Comparison of ENCODE assay signal across 8 mouse cellular contexts in genomic region chr10:7590792-7591191, GRCm38 (mm10). TPM values are rescaled to one million over a fixed set of nuclear protein-coding genes. Genes with fewer than 3 reads are reported as not detected.
A peak's percentile ranks its signal among the peaks of the same experiment; 100 is the strongest.
DNase-seq lines count a peak whose midpoint lies in the region; ATAC-seq and TF ChIP-seq lines count a peak whose summit lies in the region.

No protein-coding gene starts in this region.

- no peak for TF ChIP-seq EP300 in ES-Bruce4 (IDR thresholded peaks at IDR 0.05; ENCODE audit: insufficient read depth, low read depth, low read length)

- no peaks in the 10 kb centered on the region for H3K9me3 ChIP-seq in heart, embryonic 12.5 days (replicated peaks)
- no peaks in the 10 kb centered on the region for H3K9me3 ChIP-seq in ES-Bruce4 (replicated peaks; ENCODE audit: control insufficient read depth, insufficient read depth, low read length, poor library complexity, severe bottlenecking)
- no peaks in the 10 kb centered on the region for H3K9me3 ChIP-seq in forebrain, embryonic 14.5 days (replicated peaks; ENCODE audit: control insufficient read depth, low read length)
- H3K9me3 ChIP-seq in liver, embryonic 15.5 days (replicated peaks), result no peaks in the 10 kb centered on the region

- no peak overlapping the region for H3K27ac ChIP-seq in heart, embryonic 12.5 days (ENCODE audit: poor library complexity, severe bottlenecking)
- H3K27ac ChIP-seq in ES-Bruce4 (ENCODE audit: insufficient read depth, low read length), result no peak overlapping the region
- H3K27ac ChIP-seq in forebrain, embryonic 14.5 days (ENCODE audit: low read depth, low read length), result no peak overlapping the region
- H3K27ac ChIP-seq in liver, embryonic 15.5 days (replicated peaks), result no peak overlapping the region

- DNase-seq in heart, adult 18-20 months, result no peak
- DNase-seq in forebrain, embryonic 14.5 days (ENCODE audit: low spot score), result peak; percentile 11
- no peak for DNase-seq in adrenal gland, postnatal 4 days (ENCODE audit: low spot score in 2 of 2)
- DNase-seq in gastrocnemius, postnatal 36 days, result no peak
- no peak for DNase-seq in adrenal gland, adult 18-20 months (ENCODE audit: low spot score in 2 of 2)

- ATAC-seq in heart, embryonic 12.5 days (ENCODE audit: insufficient number of reproducible peaks, low FRiP score), result no peak
- ATAC-seq in forebrain, embryonic 14.5 days, result no peak
- ATAC-seq in liver, embryonic 15.5 days (ENCODE audit: insufficient read depth), result no peak

- peak overlapping the region; percentile 72 for H3K9ac ChIP-seq in heart, embryonic 12.5 days
- H3K9ac ChIP-seq in ES-Bruce4 (ENCODE audit: low read depth, poor library complexity, severe bottlenecking), result peak overlapping the region; percentile 87
- H3K9ac ChIP-seq in forebrain, embryonic 14.5 days (ENCODE audit: low read length), result peak overlapping the region; percentile 78; the same call in 1 of the 2 replicates
- H3K9ac ChIP-seq in liver, embryonic 15.5 days, result no peak overlapping the region

- H3K4me3 ChIP-seq in heart, embryonic 12.5 days, result peak overlapping the region; percentile 78
- H3K4me3 ChIP-seq in ES-Bruce4 (ENCODE audit: low read depth, low read length), result peak overlapping the region; percentile 94
- peak overlapping the region; percentile 77 for H3K4me3 ChIP-seq in forebrain, embryonic 14.5 days (ENCODE audit: low read depth, low read length)
- H3K4me3 ChIP-seq in liver, embryonic 15.5 days (replicated peaks), result peak overlapping the region; percentile 65

- intact Hi-C loops in gastrocnemius, postnatal 36 days (cut with DNase I), result no loop called here

- TF ChIP-seq POLR2A in ES-Bruce4 (IDR thresholded peaks at IDR 0.05; ENCODE audit: insufficient read depth, low read length), result no peak

- peaks cover 7% of the 10 kb centered on the region for H3K4me1 ChIP-seq in heart, embryonic 12.5 days (replicated peaks)
- peaks cover 4% of the 10 kb centered on the region for H3K4me1 ChIP-seq in ES-Bruce4 (ENCODE audit: control insufficient read depth, insufficient read depth, low read length)
- peaks cover 15% of the 10 kb centered on the region for H3K4me1 ChIP-seq in forebrain, embryonic 14.5 days (ENCODE audit: control insufficient read depth, insufficient read depth, low read length)
- peaks cover 19% of the 10 kb centered on the region for H3K4me1 ChIP-seq in liver, embryonic 15.5 days (replicated peaks)

- peak overlapping the region; percentile 100 for H3K4me2 ChIP-seq in heart, embryonic 12.5 days
- peak overlapping the region; percentile 97 for H3K4me2 ChIP-seq in forebrain, embryonic 14.5 days (ENCODE audit: low read length)
- H3K4me2 ChIP-seq in liver, embryonic 15.5 days, result peak overlapping the region; percentile 94

- TF ChIP-seq CTCF in ES-Bruce4 (IDR thresholded peaks at IDR 0.05; ENCODE audit: low read depth, low read length), result no peak

- no peaks in the 10 kb centered on the region for H3K36me3 ChIP-seq in heart, embryonic 12.5 days
- no peaks in the 10 kb centered on the region for H3K36me3 ChIP-seq in ES-Bruce4 (ENCODE audit: control insufficient read depth, insufficient read depth, low read length, poor library complexity, severe bottlenecking)
- no peaks in the 10 kb centered on the region for H3K36me3 ChIP-seq in forebrain, embryonic 14.5 days (ENCODE audit: control insufficient read depth, insufficient read depth, low read length)
- no peaks in the 10 kb centered on the region for H3K36me3 ChIP-seq in liver, embryonic 15.5 days (replicated peaks)

- 8% methylated on average over 8 of the region's 8 CpGs for WGBS in heart, embryonic 12.5 days
- 6% methylated on average over 8 of the region's 8 CpGs for WGBS in forebrain, embryonic 14.5 days
- WGBS in liver, embryonic 15.5 days (ENCODE audit: insufficient replicate concordance), result 6% methylated on average over 8 of the region's 8 CpGs

- H3K27me3 ChIP-seq in heart, embryonic 12.5 days (replicated peaks), result peaks cover 23% of the 10 kb centered on the region
- no peaks in the 10 kb centered on the region for H3K27me3 ChIP-seq in ES-Bruce4 (ENCODE audit: control insufficient read depth, insufficient read depth, low read length, poor library complexity, severe bottlenecking)
- H3K27me3 ChIP-seq in forebrain, embryonic 14.5 days (replicated peaks; ENCODE audit: control insufficient read depth, insufficient read depth, low read length), result peaks cover 2% of the 10 kb centered on the region; the same call in 1 of the 2 replicates
- H3K27me3 ChIP-seq in liver, embryonic 15.5 days, result peaks cover 31% of the 10 kb centered on the region

RNA-seq across cellular contexts. Expression of gene Lrp11, which starts 1.2 kb away (rescaled TPM):
- 3.2 and 3.9 TPM in 2 replicates for polyA plus RNA-seq in heart, embryonic 12.5 days (2016; fragmentation: Nextera tagmentation; extraction: Ambion mirVana)
- total RNA-seq in heart, adult 18-20 months (2021), result 1 to 10 TPM; 2.9 TPM
- 31.2 and 37.4 TPM in 2 replicates for polyA plus RNA-seq in ES-Bruce4 (2011; ENCODE audit: insufficient read depth, insufficient read length, low read depth, missing spikeins)
- polyA plus RNA-seq in forebrain, embryonic 14.5 days (2014; fragmentation: Nextera tagmentation; extraction: Ambion mirVana), result 29.0 and 36.8 TPM in 2 replicates
- 0.30 and 0.37 TPM in 2 replicates for polyA plus RNA-seq in liver, embryonic 15.5 days (2015; fragmentation: Nextera tagmentation; extraction: Ambion mirVana)
- 10 to 100 TPM; 20.9 to 23.9 TPM for total RNA-seq in adrenal gland, postnatal 4 days (2021)
- total RNA-seq in gastrocnemius, postnatal 36 days (2021), result 1 to 10 TPM; 1.9 to 2.2 TPM
- total RNA-seq in adrenal gland, adult 18-20 months (2021), result 10 to 100 TPM; 21.8 to 22.1 TPM

Comparison
In these comparisons a context has a peak if more than half of its experiments do, and no peak if none do; other contexts are left out.
1. RNA of gene Lrp11, which starts 1.2 kb away (total RNA-seq): 20.9 to 23.9 TPM in adrenal gland, postnatal 4 days and 21.8 to 22.1 TPM in adrenal gland, adult 18-20 months; 2.9 TPM in heart, adult 18-20 months and 1.9 to 2.2 TPM in gastrocnemius, postnatal 36 days; every median in the first group is over 4 times any median in the second.
2. Peak in every context shown above with its lines, with median percentiles within 50 percentile points of each other: H3K4me2 ChIP-seq and H3K4me3 ChIP-seq.